Mouse (Mus musculus) liver, adult 2 months (tissue): ENCODE measurements at regions not wholly inside any gene's neighbourhood (a gene's known extent, or its start where the extent isn't known, plus 50 kb on each side); places are given as distances from the start of the nearest gene placed in this dataset.

ENCODE experiments used
- DNase-seq: peaks from one replicate; pipeline ENCODE4 v3.0.0-alpha.2; 2011; ENCODE audit warnings: low read depth, low spot score; ENCODE audit errors: extremely low read depth
- H3K27ac ChIP-seq: fragments of 200-500 bp; replicated peaks from 2 replicates; pipeline ENCODE4 v1.5.1; 2012; ENCODE audit warnings: low read depth, mild to moderate bottlenecking, control low read depth, inconsistent platforms, low read length; ENCODE audit not compliant: insufficient read depth
- H3K27me3 ChIP-seq: fragments of 200-500 bp; 2 replicates; pipeline ENCODE4 v1.6.1; 2012; ENCODE audit warnings: mild to moderate bottlenecking, moderate library complexity, low read length, inconsistent platforms; ENCODE audit not compliant: control insufficient read depth, insufficient read depth
- H3K36me3 ChIP-seq: fragments of 200-500 bp; 2 replicates; pipeline ENCODE4 v1.6.1; 2012; ENCODE audit warnings: low read length, inconsistent platforms; ENCODE audit not compliant: control insufficient read depth, insufficient read depth
- H3K4me1 ChIP-seq: fragments of 200-500 bp; 2 replicates; pipeline ENCODE4 v1.6.1; 2011; ENCODE audit warnings: low read length; ENCODE audit not compliant: control insufficient read depth, insufficient read depth
- H3K4me3 ChIP-seq: fragments of 200-500 bp; 2 replicates; pipeline ENCODE4 v1.5.1; 2011; ENCODE audit warnings: low read depth, mild to moderate bottlenecking, control low read depth, low read length, moderate library complexity; ENCODE audit not compliant: insufficient read depth
- H3K79me2 ChIP-seq: fragments of 200-500 bp; 2 replicates; pipeline ENCODE4 v1.6.1; 2012; ENCODE audit warnings: inconsistent platforms, mild to moderate bottlenecking, low read length, moderate library complexity; ENCODE audit not compliant: control insufficient read depth, insufficient read depth
- H3K9ac ChIP-seq: fragments of 200-500 bp; 2 replicates; pipeline ENCODE4 v1.6.1; 2012; ENCODE audit warnings: low read depth, mild to moderate bottlenecking, control low read depth, inconsistent platforms, low read length
- CTCF ChIP-seq: fragments of 200-500 bp; IDR thresholded peaks from 2 replicates; pipeline ENCODE4 v1.5.1; 2011; ENCODE audit warnings: low read depth, low read length, control low read depth
- POLR2A ChIP-seq: fragments of 200-500 bp; IDR thresholded peaks from 2 replicates; pipeline ENCODE4 v1.6.1; 2011; ENCODE audit warnings: low read length, control low read depth; ENCODE audit not compliant: insufficient read depth; ENCODE audit errors: extremely low read depth
- WGBS: fragments of 180-500 bp; shearing (Covaris S2); methylation state at CpG from one replicate; pipeline ENCODE4 v1.1.7; 2018; 5-methylcytosine and 5-hydroxymethylcytosine counted together

DNA sequence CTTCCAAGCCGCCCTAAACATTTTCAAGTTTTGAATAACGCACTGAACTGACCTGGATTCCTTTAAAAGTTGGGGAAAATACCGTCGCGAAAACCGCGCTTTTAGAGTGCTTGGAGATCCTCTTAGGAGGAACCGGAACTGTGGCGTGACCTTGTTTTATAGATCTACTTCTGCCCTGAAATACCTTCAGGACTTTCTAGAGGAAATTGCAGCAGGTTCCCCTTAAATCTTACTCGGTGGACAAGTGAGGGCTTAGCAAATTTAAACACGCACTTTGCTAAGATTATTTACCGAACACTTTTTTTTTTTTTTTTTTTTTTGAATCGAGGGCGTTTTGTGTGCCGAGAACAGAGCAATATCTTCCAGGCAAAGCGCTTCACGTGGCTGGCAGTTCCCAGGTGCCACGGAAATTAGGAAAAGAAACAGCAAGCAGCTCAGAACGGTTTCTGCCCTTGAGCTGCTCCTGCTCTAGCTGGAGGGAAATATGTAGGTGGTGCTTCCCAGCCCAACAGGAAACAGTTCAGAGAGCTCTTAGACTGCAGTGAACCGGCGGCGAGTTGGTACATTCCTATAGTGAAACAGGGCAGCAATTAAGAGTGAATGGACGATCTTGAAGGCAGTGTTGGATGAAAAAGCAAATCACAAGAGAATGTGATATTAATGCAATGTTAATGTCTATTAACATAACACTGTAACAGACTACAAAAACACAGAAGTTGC lies 127.1 kb downstream of the Tmem161b start:
- Histone ChIP-seq H3K9ac (no peak overlapping the region), H3K27me3 (peaks cover 8% of the 10 kb centered on the region), H3K79me2 (no peaks in the 10 kb centered on the region), H3K4me1 (peaks cover 8% of the 10 kb centered on the region), H3K36me3 (no peaks in the 10 kb centered on the region), H3K4me3 (no peak overlapping the region; the same call in 1 of the 2 replicates), H3K27ac (no peak overlapping the region)
- DNase-seq = peak; percentile 16
- TF ChIP-seq POLR2A (no peak), CTCF (no peak)
- WGBS = 2% methylated on average over 23 of the region's 23 CpGs

- Histone ChIP-seq H3K4me1 (peaks cover 8% of the 10 kb centered on the region), H3K9ac (no peak overlapping the region)
Measured at GRCm38 (mm10) chr13:84349721-84350040, 127.6 kb downstream of the Tmem161b start.

DNA sequence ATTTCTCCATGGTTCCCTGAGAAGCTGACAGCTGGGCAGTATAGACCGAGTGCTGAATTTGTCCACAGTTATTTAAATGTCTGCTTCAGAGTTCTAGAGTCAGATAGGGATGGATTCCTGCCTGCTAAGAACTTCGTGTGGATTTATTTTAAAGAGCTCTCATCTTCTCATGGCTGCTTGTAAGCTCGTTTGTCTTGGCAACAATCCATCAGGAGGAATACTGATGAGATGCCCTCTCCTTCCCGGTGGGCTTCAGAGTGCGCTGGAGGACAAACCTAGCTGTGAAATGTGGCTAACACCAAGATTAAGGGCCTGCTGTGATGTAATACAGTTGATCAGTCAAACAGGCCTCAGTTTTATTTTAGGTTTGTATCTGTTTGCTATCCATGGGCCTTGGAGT lies 128.7 kb downstream of the Tmem161b start:
- DNase-seq = no peak
- Histone ChIP-seq H3K79me2 (no peaks in the 10 kb centered on the region), H3K9ac (no peak overlapping the region), H3K27ac (no peak overlapping the region), H3K4me1 (peaks cover 8% of the 10 kb centered on the region), H3K36me3 (no peaks in the 10 kb centered on the region), H3K27me3 (peaks cover 3% of the 10 kb centered on the region; the same call in 1 of the 2 replicates), H3K4me3 (no peak overlapping the region)
- WGBS = 56% methylated on average over 5 of the region's 5 CpGs
- TF ChIP-seq POLR2A = no peak
- TF ChIP-seq CTCF = no peak

More at GRCm38 (mm10) chr13:84349721-84350040, 127.6 kb downstream of the Tmem161b start:
- WGBS = 54% methylated on average over 4 of the region's 4 CpGs
- Histone ChIP-seq H3K36me3 (no peaks in the 10 kb centered on the region), H3K79me2 (no peaks in the 10 kb centered on the region), H3K4me3 (no peak overlapping the region), H3K27me3 (peaks cover 8% of the 10 kb centered on the region), H3K27ac (no peak overlapping the region)
- no peak for DNase-seq
- TF ChIP-seq POLR2A (no peak), CTCF (no peak)

DNA sequence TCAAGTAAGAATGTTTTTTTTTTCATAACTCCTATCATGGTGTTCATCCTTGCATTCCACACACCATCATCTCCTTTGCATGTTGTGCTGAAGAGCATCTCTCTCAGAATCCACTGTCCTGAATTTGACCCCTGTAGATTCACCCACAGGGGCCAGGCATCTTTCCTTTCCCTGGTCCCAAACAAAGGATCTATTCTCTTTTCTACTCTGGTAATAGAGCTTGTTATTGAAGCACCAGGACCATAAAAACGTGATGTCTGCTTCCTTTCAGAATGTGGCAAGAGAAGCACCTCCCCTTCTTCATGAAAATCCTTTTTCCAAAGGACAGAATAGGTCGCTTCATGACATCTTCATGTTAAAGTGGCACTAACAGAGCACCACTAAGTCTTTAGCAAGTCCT lies 134.4 kb downstream of the Tmem161b start:
- 40% methylated on average over 2 of the region's 2 CpGs for WGBS
- H3K27ac ChIP-seq = no peak overlapping the region

GRCm38 (mm10) chr13:84360536-84360935 lies 138.4 kb downstream of the Tmem161b start:
- WGBS = 95% methylated on average over 2 of the region's 2 CpGs

More for the DNA sequence above, 134.4 kb downstream of the Tmem161b start:
- no peaks in the 10 kb centered on the region for H3K4me1 ChIP-seq
- H3K79me2 ChIP-seq = no peaks in the 10 kb centered on the region
- no peak overlapping the region for H3K9ac ChIP-seq
- H3K27me3 ChIP-seq = no peaks in the 10 kb centered on the region
- no peaks in the 10 kb centered on the region for H3K36me3 ChIP-seq
- TF ChIP-seq POLR2A (no peak), CTCF (no peak)
- DNase-seq = no peak
- no peak overlapping the region for H3K4me3 ChIP-seq

DNA sequence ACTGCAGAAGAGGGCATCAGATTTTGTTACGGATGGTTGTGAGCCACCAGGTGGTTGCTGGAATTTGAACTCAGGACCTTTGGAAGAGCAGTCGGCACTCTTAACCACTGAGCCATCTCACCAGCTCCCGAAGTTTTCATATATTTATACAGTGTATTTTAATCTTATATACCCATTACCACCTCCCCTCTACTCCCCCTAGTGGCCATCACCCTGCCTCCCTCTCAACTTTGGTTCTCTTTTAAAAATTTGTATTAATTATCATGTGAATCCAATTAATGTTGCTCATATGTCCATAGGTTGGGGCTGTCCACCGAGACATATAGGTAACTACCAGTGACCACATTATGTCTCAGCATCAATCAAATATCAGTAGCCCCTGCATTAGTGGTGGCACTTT lies 142.0 kb downstream of the Tmem161b start:
- Histone ChIP-seq H3K9ac (no peak overlapping the region), H3K79me2 (no peaks in the 10 kb centered on the region), H3K27me3 (no peaks in the 10 kb centered on the region; the same call in 1 of the 2 replicates), H3K4me3 (no peak overlapping the region), H3K27ac (no peak overlapping the region), H3K36me3 (no peaks in the 10 kb centered on the region), H3K4me1 (no peaks in the 10 kb centered on the region)
- no peak for DNase-seq
- no peak for TF ChIP-seq POLR2A
- TF ChIP-seq CTCF = no peak
- WGBS = 82% methylated on average over 4 of the region's 4 CpGs

More at GRCm38 (mm10) chr13:84360536-84360935, 138.4 kb downstream of the Tmem161b start:
- no peaks in the 10 kb centered on the region for H3K36me3 ChIP-seq
- no peaks in the 10 kb centered on the region for H3K4me1 ChIP-seq
- DNase-seq = no peak
- H3K27ac ChIP-seq = no peak overlapping the region
- no peak for TF ChIP-seq POLR2A
- TF ChIP-seq CTCF = no peak
- H3K4me3 ChIP-seq = no peak overlapping the region
- H3K27me3 ChIP-seq = no peaks in the 10 kb centered on the region
- H3K9ac ChIP-seq = no peak overlapping the region
- H3K79me2 ChIP-seq = no peaks in the 10 kb centered on the region
